Mouse (Mus musculus): Measurements from ENCODE around the gene Vdac2.

The Vdac2 gene

DNA sequence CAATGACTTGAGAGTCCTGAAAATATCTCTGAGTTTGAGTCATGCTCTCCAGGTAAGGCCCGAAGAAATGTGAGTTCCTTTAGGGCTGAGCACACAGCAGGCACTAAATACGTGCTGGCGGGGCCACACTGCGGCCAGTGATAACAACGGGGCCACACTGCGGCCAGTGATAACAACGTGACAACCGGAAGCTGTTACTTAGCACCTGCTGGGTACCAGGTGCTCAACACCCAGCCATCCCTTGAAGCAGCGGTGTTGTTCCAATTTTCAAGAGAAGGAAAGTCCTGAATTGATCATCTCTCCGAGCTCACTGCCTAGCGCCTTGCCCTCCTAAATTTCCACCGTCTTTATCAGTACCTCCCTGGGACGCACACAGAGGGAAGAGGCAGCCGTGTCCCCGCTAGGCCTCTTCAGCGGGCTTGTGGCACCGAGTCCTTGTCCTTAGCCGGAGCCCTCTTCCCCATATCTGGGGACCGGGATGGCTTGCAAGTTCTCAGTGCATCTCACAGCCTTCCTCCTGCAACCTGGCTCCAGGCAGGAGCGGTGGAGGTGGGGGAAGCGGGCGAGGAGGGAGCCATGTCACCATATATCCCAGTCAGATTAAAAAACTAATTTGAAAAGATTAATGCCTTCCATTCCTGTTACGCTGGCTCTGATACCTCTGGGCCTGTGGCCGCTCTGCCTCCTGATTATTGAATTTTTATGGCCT is 25.5 kb downstream of the Vdac2 start:
- DNase-seq (ENCODE audit: inconsistent age in 2 of 2, low spot score in 1 of 2): peak in 1 of 2 experiments; percentile 29

- peak in 1 of 2 experiments; percentile 58 for DNase-seq (ENCODE audit: inconsistent age in 2 of 2, low spot score in 1 of 2)
Measured at GRCm38 (mm10) chr14:21851996-21852791, 27.2 kb downstream of the Vdac2 start.

GRCm38 (mm10) chr14:21853456-21854109 is 28.5 kb downstream of the Vdac2 start:
- DNase-seq (ENCODE audit: inconsistent age in 2 of 2, low spot score in 1 of 2): peak; percentile 76 to 91

GRCm38 (mm10) chr14:21854271-21854670 is 29.2 kb downstream of the Vdac2 start:
- DNase-seq (ENCODE audit: inconsistent age in 2 of 2, low spot score in 1 of 2): no peak

- DNase-seq (ENCODE audit: inconsistent age in 2 of 2, low spot score in 1 of 2): peak in 1 of 2 experiments; percentile 25
Measured at GRCm38 (mm10) chr14:21855961-21856360, 30.9 kb downstream of the Vdac2 start.

GRCm38 (mm10) chr14:21856886-21857285 is 31.8 kb downstream of the Vdac2 start:
- DNase-seq (ENCODE audit: inconsistent age in 2 of 2, low spot score in 1 of 2): peak in 1 of 2 experiments; percentile 47

- DNase-seq (ENCODE audit: inconsistent age in 2 of 2, low spot score in 1 of 2): peak; percentile 24 to 52
Measured at GRCm38 (mm10) chr14:21866291-21866690, 41.3 kb downstream of the Vdac2 start.

DNA sequence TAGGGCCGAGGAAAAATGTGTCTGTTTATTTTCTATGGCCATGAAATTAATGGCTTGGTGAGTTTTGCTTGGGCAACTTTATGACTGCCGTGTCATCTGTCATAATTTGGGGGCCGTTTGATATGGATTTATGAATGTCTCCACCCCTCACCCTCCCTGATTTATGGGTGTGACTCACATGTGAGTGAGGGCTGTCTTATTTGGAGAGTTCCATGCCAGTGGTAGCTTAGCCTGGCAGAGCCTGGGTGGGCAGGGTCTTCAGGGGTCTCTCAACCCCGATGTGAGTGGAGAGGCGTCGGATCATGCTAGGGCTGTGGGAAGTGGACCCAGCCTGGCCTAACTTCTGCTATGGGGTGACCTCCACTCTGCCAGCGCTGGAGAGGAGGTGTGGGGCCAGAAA is 41.8 kb downstream of the Vdac2 start:
- DNase-seq (ENCODE audit: inconsistent age in 2 of 2, low spot score in 1 of 2): peak in 1 of 2 experiments; percentile 53

GRCm38 (mm10) chr14:21890430-21890829 is 65.4 kb downstream of the Vdac2 start:
- peak; percentile 23 to 71 for DNase-seq (ENCODE audit: inconsistent age in 2 of 2, low spot score in 1 of 2)

DNA sequence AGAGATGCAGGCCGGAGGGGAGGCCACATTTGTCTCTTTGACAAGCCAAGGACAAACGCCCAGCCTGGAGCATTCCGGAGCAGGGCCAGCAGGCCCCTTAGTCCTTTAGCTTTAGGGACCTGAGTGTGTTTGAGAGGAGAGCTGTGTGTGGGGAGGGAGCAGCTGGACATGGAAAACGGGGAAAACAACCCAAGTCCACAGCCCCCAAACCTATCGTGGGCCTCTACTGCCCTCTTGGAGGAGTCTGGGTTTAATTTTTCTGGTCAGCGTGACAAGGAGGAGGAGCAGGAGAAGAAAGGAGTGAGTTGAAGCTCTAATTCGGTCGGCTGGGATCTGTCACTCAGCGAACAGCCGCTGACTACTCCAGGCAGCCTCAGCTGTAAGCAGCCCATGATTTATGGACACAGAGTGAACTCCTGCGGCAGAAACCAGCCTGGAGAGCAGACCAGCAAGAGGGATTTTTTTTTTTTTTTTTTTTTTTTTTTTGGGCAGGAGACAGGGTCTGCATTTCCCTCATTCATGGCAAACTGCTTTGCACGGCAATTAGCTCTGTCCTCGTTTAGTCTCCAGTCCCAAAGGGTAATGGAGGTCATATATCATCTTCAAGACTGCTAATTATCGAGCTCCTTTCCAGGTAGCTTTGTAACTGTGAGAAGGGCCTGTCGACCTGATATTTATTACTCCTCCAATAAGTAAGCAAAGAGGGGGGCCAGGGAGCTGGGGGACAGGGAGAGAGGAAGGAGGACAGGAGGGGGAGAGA is 66.7 kb downstream of the Vdac2 start:
- DNase-seq (ENCODE audit: inconsistent age in 2 of 2, low spot score in 1 of 2): peak; percentile 75 to 85

DNA sequence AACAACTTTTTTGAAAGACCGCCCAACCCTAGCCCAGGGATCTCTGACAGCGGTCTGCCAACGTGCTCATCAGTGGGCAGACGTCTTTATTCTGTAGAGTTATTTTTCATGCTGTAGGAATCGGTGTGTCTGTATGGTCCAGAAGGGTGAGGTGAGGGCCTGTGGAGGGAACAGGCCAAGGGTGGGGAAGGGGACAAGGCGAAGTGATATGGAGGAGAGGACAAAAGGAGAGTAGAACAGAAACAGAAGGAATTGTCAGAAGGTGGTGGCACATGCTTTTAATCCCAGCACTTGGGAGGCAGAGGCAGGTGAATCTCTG is 67.3 kb downstream of the Vdac2 start:
- DNase-seq (ENCODE audit: inconsistent age in 2 of 2, low spot score in 1 of 2): peak in 1 of 2 experiments; percentile 39
